Mouse (Mus musculus): Measurements from ENCODE around the gene Cox8a.

The Cox8a gene

GRCm38 (mm10) chr19:7223488-7223887 is 6.1 kb upstream of the Cox8a start:
- no peak for DNase-seq (ENCODE audit: low read depth, low spot score)

- DNase-seq (ENCODE audit: low read depth, low spot score), result no peak
Measured at GRCm38 (mm10) chr19:7222196-7222595, 4.8 kb upstream of the Cox8a start.

GRCm38 (mm10) chr19:7218753-7219152 is 1.3 kb upstream of the Cox8a start:
- DNase-seq (ENCODE audit: low read depth, low spot score), result no peak

GRCm38 (mm10) chr19:7217926-7218267 is 481 bp upstream of the Cox8a start:
- no peak for DNase-seq (ENCODE audit: low read depth, low spot score)

GRCm38 (mm10) chr19:7214484-7214883 is 2.9 kb downstream of the Cox8a start:
- DNase-seq (ENCODE audit: low read depth, low spot score), result no peak

GRCm38 (mm10) chr19:7213010-7213409 is 4.4 kb downstream of the Cox8a start:
- no peak for DNase-seq (ENCODE audit: low read depth, low spot score)

- DNase-seq (ENCODE audit: low read depth, low spot score), result no peak
Measured at GRCm38 (mm10) chr19:7212216-7212615, 5.2 kb downstream of the Cox8a start.

- no peak for DNase-seq (ENCODE audit: low read depth, low spot score)
Measured at GRCm38 (mm10) chr19:7209907-7210646, 7.3 kb downstream of the Cox8a start.

- peak; percentile 85 for DNase-seq (ENCODE audit: low read depth, low spot score)
Measured at GRCm38 (mm10) chr19:7205753-7206736, 11.4 kb downstream of the Cox8a start, which contains the start of gene Otub1. Gene Otub1 (minus strand): TSS chr19:7206316.

- no peak for DNase-seq (ENCODE audit: low read depth, low spot score)
Measured at GRCm38 (mm10) chr19:7205326-7205725, 12.1 kb downstream of the Cox8a start.

- no peak for DNase-seq (ENCODE audit: low read depth, low spot score)
Measured at GRCm38 (mm10) chr19:7204898-7205297, 12.5 kb downstream of the Cox8a start.

GRCm38 (mm10) chr19:7200427-7200826 is 17.0 kb downstream of the Cox8a start:
- DNase-seq (ENCODE audit: low read depth, low spot score), result no peak

- no peak for DNase-seq (ENCODE audit: low read depth, low spot score)
Measured at GRCm38 (mm10) chr19:7199089-7199488, 18.3 kb downstream of the Cox8a start.

- DNase-seq (ENCODE audit: low read depth, low spot score), result no peak
Measured at GRCm38 (mm10) chr19:7197445-7197844, 20.0 kb downstream of the Cox8a start.

GRCm38 (mm10) chr19:7196741-7197270 is 20.6 kb downstream of the Cox8a start:
- no peak for DNase-seq (ENCODE audit: low read depth, low spot score)

- no peak for DNase-seq (ENCODE audit: low read depth, low spot score)
Measured at GRCm38 (mm10) chr19:7195900-7196728, 21.3 kb downstream of the Cox8a start.

- no peak for DNase-seq (ENCODE audit: low read depth, low spot score)
Measured at GRCm38 (mm10) chr19:7192561-7192967, 24.9 kb downstream of the Cox8a start.

GRCm38 (mm10) chr19:7191639-7192038 is 25.8 kb downstream of the Cox8a start:
- DNase-seq (ENCODE audit: low read depth, low spot score), result no peak

GRCm38 (mm10) chr19:7190986-7191385 is 26.4 kb downstream of the Cox8a start:
- DNase-seq (ENCODE audit: low read depth, low spot score), result no peak

- DNase-seq (ENCODE audit: low read depth, low spot score), result no peak
Measured at GRCm38 (mm10) chr19:7189026-7189425, 28.4 kb downstream of the Cox8a start.

- DNase-seq (ENCODE audit: low read depth, low spot score), result no peak
Measured at GRCm38 (mm10) chr19:7187157-7187556, 30.3 kb downstream of the Cox8a start.

Data from brain, embryonic 18.5 days (tissue).